Mouse (Mus musculus): ENCODE results near the gene Ctrb1.

Gene Ctrb1

DNA sequence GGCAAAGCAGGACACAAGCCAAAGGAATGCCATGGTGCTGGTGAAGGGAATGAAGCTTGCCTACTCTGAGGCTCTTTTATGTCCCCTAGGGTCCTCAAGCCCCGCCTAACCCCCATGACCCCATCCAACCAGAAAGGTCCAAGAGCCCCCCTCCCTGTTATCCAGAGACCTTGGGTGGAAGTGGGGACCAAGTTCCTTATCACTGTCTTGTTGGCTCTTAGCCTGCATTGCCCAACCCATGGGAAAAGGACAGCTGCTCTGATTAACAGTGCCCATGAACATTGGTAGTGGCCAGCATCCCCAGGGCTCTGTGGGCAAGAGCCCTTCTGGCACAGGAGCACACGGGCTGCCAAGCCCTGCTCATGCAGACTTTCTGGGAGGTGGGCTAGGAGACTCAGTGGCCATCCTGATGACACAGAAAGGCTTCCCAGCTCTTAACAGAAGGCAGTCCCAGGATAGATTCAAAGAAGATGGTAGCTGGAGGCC is at the start of gene Ctrb1:
Gene Ctrb1 (minus strand): TSS at position 51 of the 486 bp plus-strand sequence.
- in situ Hi-C loops (cut with MboI, MseI), result loop anchor here (10.0 kb wide), 1 partner anchor 976 kb away; no protein-coding TSS in a partner anchor

DNA sequence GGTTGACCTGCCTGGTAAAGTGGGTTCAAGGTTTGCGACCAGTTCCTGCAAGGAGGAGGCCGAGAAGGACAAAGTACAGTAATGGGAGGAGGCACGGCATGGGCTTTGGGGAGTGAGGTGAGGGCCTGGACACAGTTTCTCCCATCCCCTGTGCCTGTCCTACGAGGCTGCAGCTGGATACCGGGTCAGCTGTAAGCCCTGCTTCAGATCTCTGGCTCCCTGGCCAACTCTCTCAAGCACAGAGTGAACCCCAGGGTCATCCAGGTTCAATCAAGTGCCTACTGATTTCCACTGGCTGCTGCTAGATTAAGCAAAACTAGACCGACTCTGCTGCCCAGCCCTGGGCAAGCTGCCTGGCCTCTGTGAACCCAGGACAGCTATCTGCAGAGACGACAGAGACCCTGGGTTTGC is 49.5 kb upstream of the Ctrb1 start:
- in situ Hi-C loops (cut with MboI, MseI), result no loop called here

DNA sequence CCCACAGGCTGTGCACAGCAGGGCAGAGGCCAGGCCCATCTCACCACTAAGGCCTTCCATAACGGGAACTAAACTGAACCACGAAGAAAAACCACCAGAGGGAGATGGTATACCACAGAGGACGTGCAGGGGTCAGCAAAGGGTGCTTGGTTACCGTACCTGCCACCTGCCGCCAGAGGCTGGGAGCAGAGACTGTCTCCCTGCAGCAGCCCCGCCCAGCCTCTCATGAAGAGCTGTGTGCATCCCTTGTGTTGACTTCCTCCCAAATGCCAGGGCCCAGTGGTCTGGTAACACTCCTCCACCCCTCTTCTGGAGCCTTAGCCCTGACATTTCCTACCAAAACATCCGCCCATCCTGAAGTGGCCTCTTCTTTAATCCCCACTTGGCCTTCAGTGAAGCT is 48.8 kb upstream of the Ctrb1 start:
- in situ Hi-C loops (cut with MboI, MseI), result no loop called here

DNA sequence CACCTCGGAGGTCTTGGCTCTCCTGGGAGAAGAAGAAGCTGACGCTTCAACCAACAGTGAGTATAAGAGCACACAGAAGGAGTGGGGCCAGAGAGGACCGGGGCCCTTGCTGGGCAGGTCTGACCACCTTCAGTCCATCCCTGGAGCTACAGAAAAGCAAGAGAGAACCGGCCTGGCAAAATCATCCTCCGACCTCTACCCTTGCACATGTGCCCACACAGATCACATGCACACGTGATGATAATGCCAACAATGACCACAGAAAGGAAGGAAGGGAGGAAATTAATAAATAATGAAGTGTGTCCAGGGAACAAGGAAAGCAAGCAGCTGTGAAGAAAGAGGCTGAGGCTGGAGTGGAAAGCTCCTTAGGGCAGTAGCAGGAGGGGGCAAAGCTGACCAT is 48.1 kb upstream of the Ctrb1 start:
- in situ Hi-C loops (cut with MboI, MseI), result no loop called here

DNA sequence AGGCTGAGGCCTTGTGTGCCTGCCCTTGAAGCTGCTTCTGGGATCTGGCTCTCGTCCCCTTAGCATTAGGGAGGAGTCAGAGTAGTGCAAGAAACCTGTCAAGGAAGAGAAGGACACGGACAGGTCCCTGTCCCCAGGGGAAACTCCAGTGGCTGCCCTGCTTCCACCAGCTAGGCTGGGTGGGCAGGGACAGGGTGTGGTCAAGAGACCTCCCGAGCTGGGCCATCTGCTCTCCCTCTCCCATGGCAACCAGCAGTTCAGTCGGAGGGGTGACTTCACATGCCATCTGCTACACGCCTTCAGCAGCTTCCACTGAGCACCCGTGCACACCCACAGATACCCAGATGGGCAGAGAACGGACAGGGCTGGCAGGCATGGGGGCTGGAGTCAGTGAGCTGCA is 45.5 kb upstream of the Ctrb1 start:
- in situ Hi-C loops (cut with MboI, MseI), result no loop called here

DNA sequence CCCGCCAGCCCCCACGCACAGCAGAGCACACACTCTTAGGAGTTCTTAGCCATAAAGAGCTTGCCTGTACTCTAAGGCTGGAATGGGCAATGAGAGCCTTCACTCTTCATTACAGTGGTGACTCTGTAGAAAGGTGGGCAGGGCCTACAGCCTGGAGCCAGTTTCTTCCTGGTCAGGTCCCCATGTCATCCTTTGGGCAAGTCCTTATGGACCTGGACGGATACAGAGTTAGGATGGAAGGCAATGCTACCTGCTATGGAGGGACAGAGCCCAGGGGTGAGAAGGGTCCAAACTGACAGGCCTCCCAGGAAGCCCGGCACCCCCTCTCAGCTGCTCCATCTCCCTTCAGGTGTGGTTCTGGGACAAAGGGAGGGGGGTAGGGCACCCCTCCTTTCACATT is 45.0 kb upstream of the Ctrb1 start:
- in situ Hi-C loops (cut with MboI, MseI), result no loop called here

DNA sequence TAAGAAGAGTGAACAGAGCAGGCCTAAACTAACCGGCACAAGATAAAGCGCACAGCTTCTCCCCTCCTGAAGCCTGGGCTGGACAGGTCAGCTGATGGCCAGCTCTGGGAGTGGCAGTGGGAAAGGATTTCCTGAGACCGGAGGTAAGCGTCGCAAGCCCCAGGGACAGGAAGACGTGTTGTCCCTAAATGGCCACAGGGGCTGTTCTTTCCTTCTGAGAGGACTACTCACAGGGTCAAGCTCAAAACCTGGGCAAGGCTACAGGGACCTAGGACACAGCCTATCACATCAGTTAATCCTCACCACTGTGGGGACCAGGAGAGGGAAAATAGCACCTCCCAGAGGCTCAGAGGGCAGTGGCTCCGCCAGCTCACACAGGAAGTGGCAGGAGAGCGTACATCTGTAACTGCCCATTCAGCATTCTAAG is 44.5 kb upstream of the Ctrb1 start:
- in situ Hi-C loops (cut with MboI, MseI), result no loop called here

DNA sequence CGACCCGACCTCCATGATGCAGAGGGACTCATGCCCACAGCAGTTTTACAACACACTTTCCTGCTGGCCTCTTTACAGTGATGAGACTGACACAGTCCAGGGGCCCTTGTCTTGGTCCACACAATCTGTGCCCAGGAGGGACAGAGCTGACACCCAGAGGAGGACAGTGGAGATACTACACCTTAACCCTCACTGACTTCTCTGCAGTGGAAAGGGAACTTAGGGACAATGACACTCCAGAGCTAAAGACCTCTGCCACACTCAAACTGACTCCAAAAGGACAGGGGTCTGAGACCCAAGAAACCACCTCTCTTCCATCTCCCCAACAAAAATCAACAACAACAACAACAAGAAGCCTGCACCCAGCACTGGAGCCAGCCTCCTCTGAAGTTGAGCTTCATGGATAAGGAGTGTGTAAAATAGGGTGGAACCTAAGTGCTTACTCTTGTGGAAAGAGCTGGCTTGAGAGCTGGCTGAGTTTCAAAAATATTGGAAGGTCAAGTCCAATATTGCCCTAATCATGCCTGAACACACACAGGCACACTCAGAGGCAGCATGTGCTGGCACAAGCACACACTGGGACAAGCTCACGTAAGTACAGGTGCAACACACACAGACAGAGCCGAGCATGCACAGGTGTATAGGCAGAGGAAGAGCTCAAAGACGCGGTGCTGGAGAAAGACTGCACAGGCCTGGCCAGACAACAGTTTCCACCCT is 43.6 kb upstream of the Ctrb1 start:
- in situ Hi-C loops (cut with MboI, MseI), result no loop called here

DNA sequence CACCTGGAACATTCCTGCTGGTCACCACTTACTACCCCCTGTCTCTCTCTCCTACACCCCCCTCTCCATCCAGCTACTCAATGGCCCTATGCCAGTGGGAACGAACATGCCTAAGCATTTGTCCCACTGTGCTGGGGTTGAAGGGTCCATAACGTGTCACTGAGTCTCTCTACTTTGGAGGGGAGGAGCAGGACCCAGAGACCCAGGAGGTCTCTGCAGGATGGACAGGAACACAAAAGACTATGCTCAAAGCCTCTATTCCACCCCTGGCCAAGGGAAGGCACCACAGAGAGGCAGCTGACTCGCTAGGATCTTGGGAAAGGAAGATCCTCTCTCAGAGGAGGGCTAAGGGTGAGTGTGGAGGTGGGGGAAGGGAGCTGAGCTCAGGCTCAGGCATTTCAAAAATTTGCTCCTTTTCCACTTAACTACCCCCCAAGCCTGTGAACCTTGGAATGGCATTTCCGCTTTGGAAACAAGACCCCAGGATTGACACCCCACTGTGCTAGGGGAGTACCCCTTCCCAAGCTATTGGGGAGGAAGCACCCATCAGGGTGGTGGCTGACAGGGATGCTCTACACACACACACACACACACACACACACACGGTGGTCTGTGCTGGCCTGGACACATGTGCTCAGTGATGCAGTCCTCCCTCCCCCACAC is 42.9 kb upstream of the Ctrb1 start:
- in situ Hi-C loops (cut with MboI, MseI), result no loop called here

DNA sequence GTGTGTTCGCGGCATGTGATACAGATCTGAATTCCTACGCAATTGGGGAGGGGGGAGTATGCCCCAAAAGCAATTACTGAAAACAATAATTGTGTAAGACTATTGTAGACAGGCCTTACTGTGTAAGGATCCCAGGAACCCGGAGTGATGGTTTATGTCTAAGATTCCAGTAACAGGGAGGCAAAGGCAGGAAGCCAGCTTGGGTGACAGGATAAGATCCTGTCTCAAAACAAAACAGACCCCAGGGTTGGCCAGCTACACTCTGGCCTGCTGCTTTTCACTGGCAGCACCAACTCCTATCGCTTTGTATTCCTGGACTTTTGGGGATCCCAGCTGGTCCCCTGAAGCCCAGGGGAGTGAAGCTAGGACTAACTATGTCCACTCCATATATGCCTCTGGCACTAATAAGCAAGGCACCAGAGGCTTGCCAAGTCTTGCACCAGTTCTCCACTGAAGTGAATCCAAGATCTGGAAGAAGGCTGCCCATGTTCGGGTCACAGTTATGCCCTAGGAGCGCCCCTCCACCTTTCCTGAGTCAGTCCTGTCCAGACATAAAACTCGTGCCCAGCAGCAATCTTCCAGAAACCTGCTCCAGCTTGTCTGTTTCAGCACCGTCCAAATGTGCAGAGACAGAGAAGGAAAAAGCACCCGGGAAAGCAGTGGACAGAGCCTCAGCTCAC is 41.7 kb upstream of the Ctrb1 start:
- in situ Hi-C loops (cut with MboI, MseI), result no loop called here

DNA sequence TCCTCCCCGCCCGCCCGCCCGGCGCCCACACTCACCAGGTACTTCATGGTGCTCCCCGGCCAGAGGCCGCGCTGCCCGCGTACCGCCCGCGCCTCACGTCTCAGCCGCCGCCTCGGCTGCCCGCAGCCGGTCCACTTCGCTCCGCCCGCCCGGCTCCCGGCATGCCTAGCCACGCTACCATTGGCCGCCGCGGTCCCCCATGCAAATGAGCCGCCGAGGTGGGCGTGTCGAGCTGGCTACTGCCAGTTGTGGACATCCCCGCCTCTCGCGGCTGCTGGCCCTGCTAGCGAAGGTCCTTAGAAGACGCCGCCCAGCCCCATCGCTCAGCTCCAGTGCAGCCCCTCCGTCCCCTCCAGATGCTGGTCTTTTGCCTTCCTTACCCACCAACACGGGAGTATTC is 41.2 kb upstream of the Ctrb1 start:
- in situ Hi-C loops (cut with MboI, MseI), result no loop called here

DNA sequence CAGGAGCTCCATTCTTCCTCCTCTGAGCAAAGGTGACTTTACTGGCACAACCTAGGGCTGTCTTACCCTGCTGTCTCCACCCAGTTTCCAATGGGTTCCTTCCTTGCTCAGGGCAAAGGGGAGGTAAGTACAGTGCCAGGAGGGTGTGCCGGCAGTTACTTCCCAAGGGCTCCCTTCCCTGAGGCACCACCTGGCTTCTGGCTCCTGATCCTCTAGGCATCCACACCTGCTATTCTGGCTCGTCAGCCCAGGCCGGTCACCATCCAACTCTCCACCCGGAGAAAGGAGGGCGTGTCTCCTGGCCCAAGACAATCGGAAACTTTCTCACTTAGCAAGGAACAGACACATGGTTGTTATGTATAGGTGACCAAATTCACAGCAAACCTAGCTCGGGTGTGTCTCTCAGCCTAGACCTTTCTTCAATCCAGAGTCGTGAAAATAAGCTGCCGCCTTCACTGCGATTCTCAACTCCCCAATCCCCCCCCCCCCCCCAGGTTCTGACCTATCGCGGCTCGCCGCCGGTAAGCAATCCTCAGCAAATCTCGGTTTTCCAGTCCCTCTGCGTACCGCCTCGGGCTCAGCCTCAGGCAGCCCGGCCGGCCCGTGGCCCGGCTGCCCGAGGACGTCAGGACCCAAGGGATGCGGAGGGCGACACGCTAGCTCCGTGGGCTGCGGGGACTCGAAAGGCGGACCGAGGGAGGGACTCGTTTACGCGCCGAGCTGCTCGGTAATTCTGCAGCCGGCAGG is 40.6 kb upstream of the Ctrb1 start:
- in situ Hi-C loops (cut with MboI, MseI), result no loop called here

DNA sequence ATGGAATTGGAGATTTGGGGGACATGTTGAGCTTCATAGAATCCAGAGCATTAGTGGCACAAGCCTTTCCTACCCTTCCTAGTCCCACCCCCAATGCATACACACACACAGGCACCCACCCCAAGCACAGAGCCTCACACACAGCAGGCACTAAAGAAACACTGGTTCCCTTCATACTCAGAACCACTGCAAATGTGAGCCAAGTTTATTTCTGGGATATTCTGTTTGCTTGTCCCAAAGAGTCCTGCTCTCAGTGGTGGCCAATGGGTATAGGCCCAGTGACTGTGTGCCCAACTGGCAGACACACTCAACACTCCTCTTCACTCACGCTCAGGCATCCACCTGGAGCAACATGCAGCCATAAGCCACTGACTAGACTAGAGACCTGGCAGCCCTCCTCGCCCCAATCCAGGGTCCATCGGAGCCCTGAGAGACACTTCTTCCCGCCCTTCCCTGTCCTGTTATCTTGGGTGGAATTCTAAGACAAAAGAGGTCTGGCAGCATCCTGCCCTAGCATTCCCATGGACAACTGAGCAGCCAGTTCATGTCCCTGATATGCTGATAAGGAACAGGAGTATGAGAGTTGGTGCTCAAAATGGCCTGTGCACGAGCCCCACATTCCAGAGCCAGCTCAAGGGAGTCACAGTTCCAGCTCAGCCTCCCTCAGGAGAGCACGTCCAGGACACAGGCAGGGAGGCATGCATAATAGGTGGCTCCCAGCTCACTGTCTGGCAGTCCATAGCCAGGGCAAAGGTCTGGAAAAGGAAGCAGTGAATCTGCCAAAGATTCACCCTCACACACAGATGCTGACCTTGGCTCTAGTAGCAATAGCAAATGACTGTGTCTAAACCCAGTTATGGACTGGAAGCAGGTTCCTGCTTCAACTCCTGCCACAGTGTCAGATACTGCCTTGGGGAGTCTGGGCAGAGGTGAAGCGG is 38.7 kb upstream of the Ctrb1 start:
- in situ Hi-C loops (cut with MboI, MseI), result no loop called here

DNA sequence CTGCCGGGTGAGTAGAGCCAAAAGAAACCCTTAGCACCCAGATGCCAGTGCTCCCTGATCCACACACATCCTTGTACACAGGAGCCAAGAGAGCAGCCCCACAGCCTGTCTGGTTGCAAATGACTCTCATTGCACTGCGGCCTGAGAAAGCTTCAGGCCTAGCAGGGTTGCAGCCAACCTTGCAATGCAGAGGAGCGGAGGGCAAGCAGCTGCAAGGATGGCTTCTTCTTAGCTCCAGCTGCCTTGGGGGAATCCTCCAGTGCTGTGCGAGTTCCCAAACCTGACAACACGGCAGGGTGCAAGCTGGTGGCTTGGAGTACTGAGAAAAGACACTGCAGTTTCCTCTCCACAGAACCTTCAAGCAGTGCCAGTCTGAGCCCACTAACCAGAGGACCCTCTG is 37.7 kb upstream of the Ctrb1 start:
- in situ Hi-C loops (cut with MboI, MseI), result no loop called here

DNA sequence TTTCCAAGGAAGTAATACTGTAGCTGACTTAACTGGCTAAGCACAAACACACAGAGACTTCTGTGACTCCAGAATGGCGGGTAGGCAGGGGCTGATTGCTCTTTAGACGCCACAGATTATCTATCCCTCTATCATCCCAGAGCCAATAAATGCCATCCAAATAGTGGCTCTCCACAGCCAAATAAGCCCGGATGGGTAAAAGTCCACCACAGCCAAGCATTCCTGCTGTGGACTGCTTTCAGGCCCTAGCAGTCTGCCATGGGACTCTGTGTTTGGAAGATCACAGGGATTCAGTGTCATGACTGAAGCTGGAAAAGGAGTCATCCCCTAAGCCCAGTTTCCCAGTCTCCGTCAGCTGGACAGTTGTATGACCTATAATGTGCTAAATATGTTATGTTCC is 36.7 kb upstream of the Ctrb1 start:
- in situ Hi-C loops (cut with MboI, MseI), result no loop called here

DNA sequence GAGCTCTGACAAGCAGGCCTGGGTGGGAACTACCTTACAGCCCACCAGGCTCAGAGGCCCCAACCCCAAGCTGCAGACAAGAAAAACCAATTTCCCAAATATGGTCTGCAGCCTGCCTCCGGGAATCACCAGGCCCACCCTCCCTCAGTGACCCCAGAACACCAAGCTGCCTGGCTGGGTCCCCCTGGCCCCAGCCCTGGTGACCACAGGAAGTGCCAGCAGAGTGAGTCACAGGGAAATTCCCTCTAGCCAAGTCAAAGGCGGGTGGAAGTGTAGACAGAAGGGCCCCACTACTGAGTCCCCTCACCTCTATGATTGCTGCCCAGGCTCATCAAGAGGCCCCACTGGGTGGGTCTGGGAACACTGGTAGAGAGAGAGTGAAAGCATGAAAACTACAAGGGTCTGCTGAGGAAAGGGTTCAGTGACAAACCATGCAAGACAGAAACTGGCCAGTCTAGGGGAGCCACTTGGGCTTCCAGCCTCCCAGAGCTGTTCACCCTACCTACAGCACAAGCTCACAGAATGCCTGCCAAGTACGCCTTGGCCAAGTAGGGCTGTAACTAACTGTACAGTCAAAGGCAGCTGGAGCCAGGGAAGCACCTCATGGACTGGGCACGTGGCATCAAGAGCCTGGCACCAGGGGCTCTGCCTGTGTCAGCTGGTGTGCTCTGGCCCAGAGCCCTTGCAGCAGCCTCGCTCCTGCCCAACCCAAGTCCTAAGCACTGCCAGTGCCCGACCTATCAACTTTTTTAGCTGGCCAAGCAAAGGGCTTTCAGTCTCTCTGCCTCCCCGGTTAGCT is 35.5 kb upstream of the Ctrb1 start:
- in situ Hi-C loops (cut with MboI, MseI), result no loop called here

DNA sequence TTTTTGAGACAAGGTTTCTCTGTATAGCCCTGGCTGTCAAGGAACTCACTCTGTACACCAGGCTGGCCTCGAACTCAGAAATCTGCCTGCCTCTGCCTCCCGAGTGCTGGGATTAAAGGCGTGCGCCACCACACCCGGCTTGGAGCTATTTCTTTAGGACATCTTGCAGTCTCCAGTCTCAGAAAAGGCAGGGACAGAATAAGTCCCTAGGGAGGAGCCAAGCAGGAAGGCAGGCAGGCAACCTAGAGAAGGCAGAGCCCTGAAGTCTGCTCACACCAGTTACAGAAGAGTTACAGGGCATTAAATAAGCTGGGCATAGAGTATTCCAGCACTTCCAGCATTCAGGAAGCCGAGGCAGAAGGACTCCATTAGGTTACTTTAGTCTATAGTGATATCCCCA is 34.5 kb upstream of the Ctrb1 start:
- in situ Hi-C loops (cut with MboI, MseI), result no loop called here

DNA sequence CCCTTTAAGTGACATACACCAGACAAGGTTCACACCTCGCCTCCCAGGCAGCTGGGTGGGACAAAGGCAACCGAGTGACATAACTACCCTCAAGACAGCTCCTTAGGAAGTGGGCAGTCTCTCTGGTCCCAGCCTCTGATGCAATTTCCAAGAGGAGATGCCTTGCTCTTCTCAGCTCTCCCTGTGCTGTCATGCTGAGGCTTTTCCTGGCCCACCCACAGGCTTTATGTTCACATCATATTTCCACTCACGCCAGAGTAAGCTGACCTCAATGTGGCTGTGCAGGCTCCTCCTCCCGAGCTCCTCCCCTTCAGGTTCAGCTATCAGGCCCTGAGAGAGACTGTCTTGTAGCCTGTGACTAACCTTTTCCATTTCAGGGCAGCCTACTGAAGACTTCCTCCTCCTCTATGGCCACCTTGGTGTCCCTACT is 29.3 kb upstream of the Ctrb1 start:
- in situ Hi-C loops (cut with MboI, MseI), result no loop called here

DNA sequence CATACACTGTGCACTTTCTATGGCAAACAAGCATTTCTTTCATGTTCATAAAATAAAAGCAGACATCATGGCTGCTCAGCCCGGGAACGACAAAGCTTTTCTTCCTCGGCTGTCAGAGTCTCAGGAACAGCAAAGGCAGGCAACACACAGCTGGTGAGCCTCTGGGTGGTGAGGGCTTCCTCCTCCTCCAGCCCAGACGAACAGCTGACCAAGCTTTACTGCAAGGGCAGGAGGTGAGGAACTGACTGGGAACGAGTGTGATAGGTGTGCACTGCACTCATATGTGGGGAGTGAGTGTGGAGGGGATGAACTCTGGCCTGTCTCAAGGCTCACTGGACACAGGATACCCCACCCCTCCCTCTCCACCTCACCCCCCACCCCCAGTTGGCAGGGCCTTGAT is 28.1 kb upstream of the Ctrb1 start:
- in situ Hi-C loops (cut with MboI, MseI), result no loop called here

DNA sequence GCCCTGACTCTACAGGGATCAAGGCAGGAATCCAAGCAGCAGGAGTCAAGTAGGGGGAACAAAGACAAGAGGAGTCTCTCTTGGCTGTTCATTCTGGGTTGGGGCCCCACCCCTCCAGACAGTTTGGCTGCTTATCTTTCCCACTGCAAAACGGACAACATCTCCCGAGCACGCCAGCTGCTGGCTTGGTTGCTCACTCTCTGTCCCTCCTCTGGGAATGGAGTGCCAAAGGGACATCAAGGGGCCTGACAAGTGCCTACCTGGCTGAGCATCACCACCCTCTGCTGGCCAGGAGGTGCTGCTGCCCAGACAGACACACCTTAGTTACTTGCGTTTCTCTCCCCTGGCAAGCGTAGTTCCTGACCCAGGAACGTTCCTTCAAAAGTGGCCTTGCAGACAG is 27.1 kb upstream of the Ctrb1 start:
- in situ Hi-C loops (cut with MboI, MseI), result no loop called here
